8 mouse cellular contexts compared by ENCODE assay signal in genomic region chr17:65783182-65784161, GRCm38 (mm10). TPM values are rescaled to one million over a fixed set of nuclear protein-coding genes. Genes with fewer than 3 reads are reported as not detected.
DNase-seq lines count a peak whose midpoint lies in the region; ATAC-seq and TF ChIP-seq lines count a peak whose summit lies in the region.

No protein-coding gene starts in this region.

- WGBS in forebrain, embryonic 12.5 days, result under 1% methylated on average over 65 of the region's 135 CpGs
- WGBS in lung, adult 2 months, result 2% methylated on average over 90 of the region's 135 CpGs
- WGBS in neural tube, embryonic 14.5 days, result 1% methylated on average over 43 of the region's 135 CpGs

- peak; percentile 31 for DNase-seq in c-Kit-positive CD71-positive TER-119-negative erythroid progenitor cells, embryonic 14.5 days (ENCODE audit: low read depth)
- peak; percentile 78 to 81 for DNase-seq in heart, postnatal 10 days
- peak; percentile 82 to 88 for DNase-seq in kidney, postnatal 36 days
- DNase-seq in lung, adult 2 months, result peak; percentile 72

- TF ChIP-seq POLR2A in lung, adult 2 months (IDR thresholded peaks at IDR 0.05; ENCODE audit: borderline replicate concordance, extremely low read depth, low read depth, low read length), result 0 out of 2 replicates have a peak, but pooled peaks have one; percentile 17
- TF ChIP-seq POLR2A in testis, adult 2 months (IDR thresholded peaks at IDR 0.05; ENCODE audit: control insufficient read depth, low read depth, low read length), result no peak

- H3K27ac ChIP-seq in forebrain, embryonic 12.5 days, result peak overlapping the region; percentile 100
- peak overlapping the region; percentile 99 for H3K27ac ChIP-seq in neural tube, embryonic 14.5 days (ENCODE audit: low read depth, low read length)
- peak overlapping the region; percentile 97 for H3K27ac ChIP-seq in testis, adult 2 months (ENCODE audit: control insufficient read depth, insufficient read depth, low read depth, low read length)

- intact Hi-C loops in heart, postnatal 10 days (cut with DNase I), result loop anchor here (5.0 kb wide), 1 partner anchor 171 kb away; the partner anchor contains the start of gene Vapa

- H3K27me3 ChIP-seq in E14TG2a.4 (ENCODE audit: insufficient read depth, low read length), result no peaks in the 10 kb centered on the region
- no peaks in the 10 kb centered on the region for H3K27me3 ChIP-seq in forebrain, embryonic 12.5 days
- no peaks in the 10 kb centered on the region; the same call in 1 of the 2 replicates for H3K27me3 ChIP-seq in neural tube, embryonic 14.5 days (ENCODE audit: control insufficient read depth, insufficient read depth, low read length)
- H3K27me3 ChIP-seq in testis, adult 2 months (ENCODE audit: control insufficient read depth, insufficient read depth, low read length), result no peaks in the 10 kb centered on the region

- H3K4me2 ChIP-seq in forebrain, embryonic 12.5 days, result peak overlapping the region; percentile 60
- peak overlapping the region; percentile 67 for H3K4me2 ChIP-seq in neural tube, embryonic 14.5 days (ENCODE audit: low read depth, low read length)

- peak overlapping the region; percentile 89 for H3K4me3 ChIP-seq in E14TG2a.4 (replicated peaks; ENCODE audit: low read length)
- H3K4me3 ChIP-seq in forebrain, embryonic 12.5 days (replicated peaks), result peak overlapping the region; percentile 95
- peak overlapping the region; percentile 83 for H3K4me3 ChIP-seq in lung, adult 2 months (replicated peaks; ENCODE audit: extremely low read depth, low read depth, low read length)
- peak overlapping the region; percentile 97 for H3K4me3 ChIP-seq in neural tube, embryonic 14.5 days (ENCODE audit: low read depth, low read length)
- peak overlapping the region; percentile 92 for H3K4me3 ChIP-seq in testis, adult 2 months (ENCODE audit: control insufficient read depth, low read depth, low read length)

- no peak for TF ChIP-seq CTCF in E14TG2a.4 (conservative IDR thresholded peaks at IDR 0.05; ENCODE audit: low read length)
- TF ChIP-seq CTCF in lung, adult 2 months (IDR thresholded peaks at IDR 0.05; ENCODE audit: insufficient read depth, low read length), result no peak
- no peak for TF ChIP-seq CTCF in testis, adult 2 months (IDR thresholded peaks at IDR 0.05; ENCODE audit: control insufficient read depth, insufficient read depth, insufficient replicate concordance, low read depth, low read length)

- H3K4me1 ChIP-seq in E14TG2a.4 (replicated peaks; ENCODE audit: low read depth, low read length), result peaks cover 75% of the 10 kb centered on the region
- H3K4me1 ChIP-seq in forebrain, embryonic 12.5 days, result peaks cover 20% of the 10 kb centered on the region
- peaks cover 12% of the 10 kb centered on the region for H3K4me1 ChIP-seq in lung, adult 2 months (ENCODE audit: control insufficient read depth, insufficient read depth, low read length)
- peaks cover 11% of the 10 kb centered on the region for H3K4me1 ChIP-seq in neural tube, embryonic 14.5 days (ENCODE audit: control insufficient read depth, insufficient read depth, low read length)
- H3K4me1 ChIP-seq in testis, adult 2 months (ENCODE audit: control insufficient read depth, insufficient read depth, low read length), result peaks cover 22% of the 10 kb centered on the region

- ATAC-seq in forebrain, embryonic 12.5 days (ENCODE audit: low FRiP score), result peak; percentile 57
- peak; percentile 71 for ATAC-seq in neural tube, embryonic 14.5 days (ENCODE audit: low read depth)

- peak overlapping the region; percentile 99 for H3K9ac ChIP-seq in forebrain, embryonic 12.5 days
- peak overlapping the region; percentile 99 for H3K9ac ChIP-seq in neural tube, embryonic 14.5 days (replicated peaks; ENCODE audit: low read depth, low read length)

- no peaks in the 10 kb centered on the region for H3K9me3 ChIP-seq in E14TG2a.4 (ENCODE audit: low read length)
- no peaks in the 10 kb centered on the region for H3K9me3 ChIP-seq in forebrain, embryonic 12.5 days
- no peaks in the 10 kb centered on the region for H3K9me3 ChIP-seq in neural tube, embryonic 14.5 days (ENCODE audit: control insufficient read depth, low read length)

- peaks cover 30% of the 10 kb centered on the region for H3K36me3 ChIP-seq in E14TG2a.4 (ENCODE audit: insufficient read depth, low read length)
- H3K36me3 ChIP-seq in forebrain, embryonic 12.5 days (replicated peaks), result peaks cover 13% of the 10 kb centered on the region; the same call in 1 of the 2 replicates
- H3K36me3 ChIP-seq in neural tube, embryonic 14.5 days (ENCODE audit: control insufficient read depth, insufficient read depth, low read length), result no peaks in the 10 kb centered on the region
- no peaks in the 10 kb centered on the region for H3K36me3 ChIP-seq in testis, adult 2 months (ENCODE audit: control insufficient read depth, insufficient read depth, low read length)

RNA-seq across cellular contexts. Expression of gene Ppp4r1, which starts 1.1 kb away (rescaled TPM):
- polyA plus RNA-seq in forebrain, embryonic 12.5 days (2016; fragmentation: Nextera tagmentation; extraction: Ambion mirVana), result 56.9 and 59.3 TPM in 2 replicates
- 10 to 100 TPM; 73.8 to 81.2 TPM for total RNA-seq in heart, postnatal 10 days (2021)
- polyA plus RNA-seq in lung, adult 2 months (2012; rRNA removed), result 34.7 and 45.5 TPM in 2 replicates
- 44.4 and 52.2 TPM in 2 replicates for polyA plus RNA-seq in neural tube, embryonic 14.5 days (2014; fragmentation: Nextera tagmentation; extraction: Ambion mirVana)
- polyA plus RNA-seq in testis, adult 2 months (2012; rRNA removed), result 244 and 274 TPM in 2 replicates

RNA-seq across cellular contexts. Expression of gene Rab31, which starts 10.9 kb away (rescaled TPM):
- polyA plus RNA-seq in forebrain, embryonic 12.5 days (2016; fragmentation: Nextera tagmentation; extraction: Ambion mirVana), result 75.8 and 79.0 TPM in 2 replicates
- total RNA-seq in heart, postnatal 10 days (2021), result 10 to 100 TPM; 42.9 to 46.5 TPM
- polyA plus RNA-seq in lung, adult 2 months (2012; rRNA removed), result 33.2 and 48.9 TPM in 2 replicates
- polyA plus RNA-seq in neural tube, embryonic 14.5 days (2014; fragmentation: Nextera tagmentation; extraction: Ambion mirVana), result 70.8 and 81.4 TPM in 2 replicates
- 25.3 and 32.1 TPM in 2 replicates for polyA plus RNA-seq in testis, adult 2 months (2012; rRNA removed)

Comparison
In these comparisons a context has a peak if more than half of its experiments do, and no peak if none do; other contexts are left out.
1. Peak in every context shown above with its lines: DNase-seq, ATAC-seq, H3K4me3 ChIP-seq and H3K27ac ChIP-seq.
2. DNase-seq: peak in every context shown above with its lines; median percentile 85 in kidney, postnatal 36 days; 80 in heart, postnatal 10 days; 72 in lung, adult 2 months; 31 in c-Kit-positive CD71-positive TER-119-negative erythroid progenitor cells, embryonic 14.5 days.